Mouse (Mus musculus): ENCODE measurements around the gene Tagln2.

Tagln2 gene

DNA sequence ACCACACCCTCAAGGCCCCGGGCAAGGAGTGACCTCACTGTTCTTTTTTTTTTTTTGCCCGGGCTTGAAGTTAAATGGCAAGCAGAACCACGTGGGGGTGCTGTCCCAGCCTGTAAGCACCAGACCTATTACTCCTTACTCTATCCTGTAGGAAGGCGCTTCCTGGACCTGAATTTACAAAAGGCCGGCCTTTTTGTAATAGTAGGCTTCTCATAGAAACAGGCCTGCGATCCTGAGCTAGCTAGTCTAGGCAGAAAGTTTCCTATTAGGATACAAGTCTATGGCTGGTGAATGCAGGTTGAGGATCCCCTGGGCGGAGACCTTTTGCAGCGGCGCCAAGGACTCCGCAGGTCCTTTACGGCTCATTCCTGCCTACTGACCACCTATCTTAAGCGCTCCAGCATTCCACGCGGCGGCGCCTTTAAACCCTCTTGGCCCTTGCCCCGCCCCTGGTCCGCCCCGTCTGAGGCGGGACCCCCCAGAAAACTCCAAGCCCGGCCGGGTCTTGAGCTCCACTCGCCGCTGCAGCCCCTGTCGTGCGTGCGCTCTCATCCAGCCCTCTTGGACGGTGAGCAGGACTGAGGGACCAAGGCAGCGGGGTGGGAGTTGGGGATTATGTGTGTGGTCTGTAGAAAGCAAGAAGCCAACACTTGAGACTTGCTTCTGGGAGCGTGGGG, at the start of gene Tagln2:
TSS of gene Tagln2 (plus strand) at position 283 of the 677 bp plus-strand sequence.
- peak; percentile 46 to 72 for DNase-seq (ENCODE audit: low spot score in 2 of 2)

- no peak for DNase-seq (ENCODE audit: low spot score in 2 of 2)
Measured at GRCm38 (mm10) chr1:172450226-172450625, 49.6 kb upstream of the Tagln2 start.

DNA sequence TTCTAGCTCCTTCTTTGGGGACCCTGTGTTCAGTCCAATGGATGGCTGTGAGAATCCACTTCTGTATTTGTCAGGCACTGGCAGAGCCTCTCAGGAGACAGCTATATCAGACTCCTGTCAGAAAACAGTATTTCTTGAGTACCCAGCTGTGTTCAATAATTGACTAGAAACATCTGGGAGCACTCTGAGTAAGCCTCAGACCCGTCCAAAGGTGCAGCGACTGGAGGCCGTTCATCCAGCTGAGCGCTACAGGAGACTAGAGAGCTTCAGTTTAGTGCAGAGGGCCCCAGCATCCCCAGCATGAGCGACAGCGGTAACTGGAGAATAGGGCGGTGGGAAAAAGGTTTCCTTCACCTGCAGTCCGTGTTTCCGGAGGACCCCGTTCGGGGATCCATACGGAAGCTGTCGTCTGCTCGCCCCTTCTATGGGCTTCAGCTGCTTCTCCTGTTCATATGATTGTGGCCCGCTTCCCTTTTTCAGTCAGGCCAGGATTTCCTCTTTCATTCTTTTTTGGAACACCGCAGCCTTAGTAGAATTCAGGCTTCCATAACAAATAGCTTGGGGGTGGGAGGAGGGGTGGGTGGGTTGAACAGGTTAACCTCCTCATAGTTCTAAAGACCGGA, 48.9 kb upstream of the Tagln2 start:
- no peak for DNase-seq (ENCODE audit: low spot score in 2 of 2)

- no peak for DNase-seq (ENCODE audit: low spot score in 2 of 2)
Measured at GRCm38 (mm10) chr1:172452911-172453310, 46.9 kb upstream of the Tagln2 start.

- no peak for DNase-seq (ENCODE audit: low spot score in 2 of 2)
Measured at GRCm38 (mm10) chr1:172453810-172454209, 46.0 kb upstream of the Tagln2 start.

- DNase-seq (ENCODE audit: low spot score in 2 of 2), result no peak
Measured at GRCm38 (mm10) chr1:172455416-172455815, 44.4 kb upstream of the Tagln2 start.

- DNase-seq (ENCODE audit: low spot score in 2 of 2), result no peak
Measured at GRCm38 (mm10) chr1:172456001-172456677, 43.7 kb upstream of the Tagln2 start.

DNA sequence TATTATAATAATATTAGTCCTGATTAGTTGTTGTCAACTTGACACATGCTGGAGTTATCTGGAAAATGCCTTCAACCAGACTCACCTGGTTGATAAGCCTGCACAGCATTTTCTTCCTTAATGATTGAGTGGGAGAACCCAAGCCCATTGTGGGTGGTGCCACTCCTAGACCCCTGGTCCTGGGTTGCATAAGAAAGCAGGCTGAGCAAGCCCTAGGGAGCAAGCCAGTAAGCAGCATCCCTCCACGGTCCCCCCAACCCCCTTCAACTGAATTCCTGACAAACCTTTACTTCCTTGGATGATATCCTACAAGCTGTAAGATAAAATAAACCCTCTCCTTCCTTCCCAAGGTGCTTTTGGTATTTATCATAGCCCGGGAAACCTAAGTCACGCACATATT, 42.7 kb upstream of the Tagln2 start:
- no peak for DNase-seq (ENCODE audit: low spot score in 2 of 2)

DNA sequence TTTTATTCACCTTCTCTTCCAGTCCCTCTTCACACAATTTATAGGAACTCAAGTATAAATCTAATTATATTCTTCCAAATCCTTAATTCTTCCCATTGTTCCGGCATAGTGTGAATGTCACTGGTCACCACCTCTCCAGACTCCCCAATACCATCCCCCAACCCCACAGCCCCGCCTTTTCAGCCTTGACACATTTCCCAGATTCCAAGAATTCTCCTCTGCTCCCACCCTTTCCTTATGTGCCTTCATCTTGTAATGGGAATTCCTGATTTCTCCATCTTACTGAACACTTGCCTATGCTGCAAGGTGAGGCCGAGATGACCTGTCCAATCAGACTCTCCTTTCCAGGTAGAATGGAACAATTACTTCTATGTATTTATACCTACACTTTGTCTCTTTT, 41.8 kb upstream of the Tagln2 start:
- no peak for DNase-seq (ENCODE audit: low spot score in 2 of 2)

GRCm38 (mm10) chr1:172461602-172462001, 38.2 kb upstream of the Tagln2 start:
- no peak for DNase-seq (ENCODE audit: low spot score in 2 of 2)

DNA sequence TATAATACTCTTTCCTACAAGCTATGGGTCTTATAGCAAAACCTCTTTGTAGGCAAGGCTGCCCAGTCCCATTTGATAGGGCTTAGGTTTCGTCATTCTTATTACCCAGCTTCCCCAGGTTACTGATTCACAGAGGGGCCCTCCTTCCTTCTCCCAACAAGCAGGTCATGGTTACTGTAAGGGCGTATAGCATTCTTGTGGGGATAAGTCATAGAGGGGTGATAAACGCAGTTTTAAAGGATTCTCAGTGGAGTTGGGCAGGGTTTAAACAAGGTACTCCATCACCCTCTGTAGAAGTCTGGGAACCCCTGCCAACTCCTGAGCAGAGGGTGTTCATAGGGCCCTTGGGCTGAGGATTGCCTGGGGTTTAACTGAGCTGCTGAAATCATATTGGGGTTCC, 37.3 kb upstream of the Tagln2 start:
- DNase-seq (ENCODE audit: low spot score in 2 of 2), result no peak

- DNase-seq (ENCODE audit: low spot score in 2 of 2), result no peak
Measured at GRCm38 (mm10) chr1:172463387-172464333, 36.2 kb upstream of the Tagln2 start.

DNA sequence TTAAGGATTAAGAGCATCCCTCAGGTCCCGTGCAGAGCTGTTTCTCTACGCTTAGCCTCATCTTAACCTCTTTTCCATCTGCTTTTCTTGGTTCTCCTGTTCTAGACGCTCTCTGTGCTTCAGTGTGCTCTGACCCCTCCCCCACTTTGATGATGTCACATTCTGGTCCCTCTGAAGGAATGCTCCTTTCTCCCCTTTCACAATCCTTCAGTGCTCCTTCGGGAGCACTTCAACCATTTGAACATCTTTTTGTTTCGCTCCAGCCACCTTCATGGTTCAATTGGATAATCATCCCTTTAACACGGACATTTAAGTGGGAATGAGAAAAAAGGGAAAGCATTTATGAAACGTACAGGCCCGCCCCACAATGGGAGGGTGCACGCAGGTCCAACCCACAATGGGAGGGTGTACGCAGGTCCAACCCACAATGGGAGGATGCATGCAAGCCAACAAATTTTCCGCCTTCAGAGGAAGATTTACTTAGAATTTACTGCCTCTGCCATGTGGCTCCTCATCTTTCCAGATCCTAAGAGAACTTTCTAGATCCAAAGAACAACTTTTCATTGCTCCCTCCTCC, 31.5 kb upstream of the Tagln2 start:
- no peak for DNase-seq (ENCODE audit: low spot score in 2 of 2)

GRCm38 (mm10) chr1:172469373-172469772, 30.5 kb upstream of the Tagln2 start:
- DNase-seq (ENCODE audit: low spot score in 2 of 2), result no peak

DNA sequence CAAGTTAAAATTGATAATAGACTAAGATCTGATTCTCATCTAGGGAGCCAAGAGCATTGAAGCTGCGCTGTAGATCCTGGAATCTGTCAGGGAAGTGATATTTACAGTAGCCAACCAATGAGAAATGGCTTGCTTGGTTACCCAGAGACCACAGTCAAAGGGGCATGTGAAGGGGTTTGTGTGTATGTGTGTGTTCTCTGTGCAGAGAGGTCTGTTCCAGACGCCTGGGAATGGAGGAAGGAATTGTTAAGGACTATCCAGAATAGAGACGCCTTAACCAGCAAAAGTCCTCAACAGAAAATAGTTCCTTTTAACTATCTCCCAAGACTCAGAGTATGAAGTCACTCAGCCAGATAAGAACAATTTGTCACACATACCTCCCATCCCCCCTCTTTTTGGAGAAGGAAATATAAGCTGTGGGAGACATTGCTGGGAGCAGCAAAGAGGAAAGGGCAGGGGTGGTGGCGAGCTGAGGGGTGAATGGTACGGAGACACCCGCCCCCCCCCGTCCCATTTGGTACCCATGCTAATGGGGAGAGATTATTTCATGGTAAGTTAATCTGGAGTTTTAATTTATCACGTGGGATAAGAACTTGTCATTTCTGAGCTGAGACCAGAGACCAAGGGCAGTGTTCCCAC, 29.9 kb upstream of the Tagln2 start:
- no peak for DNase-seq (ENCODE audit: low spot score in 2 of 2)

DNA sequence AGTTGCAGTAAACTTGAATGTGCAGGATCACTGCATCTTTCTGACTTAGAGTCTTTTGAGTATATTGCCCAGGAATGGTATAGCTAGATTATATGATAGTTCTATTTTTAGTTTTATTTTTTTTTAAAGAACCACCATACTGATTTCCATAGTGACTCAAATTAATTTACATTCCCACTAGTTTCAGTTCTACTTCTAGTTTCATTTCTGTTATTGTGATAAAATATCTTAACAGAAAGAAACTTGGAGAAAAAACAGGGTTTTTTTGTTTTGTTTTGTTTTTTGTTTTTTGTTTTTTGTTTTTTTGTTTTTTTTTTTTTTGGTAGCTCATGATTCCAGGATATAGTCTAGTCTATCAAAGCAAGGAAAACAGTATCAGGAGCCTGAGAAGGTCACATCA, 26.9 kb upstream of the Tagln2 start:
- DNase-seq (ENCODE audit: low spot score in 2 of 2), result no peak

- DNase-seq (ENCODE audit: low spot score in 2 of 2), result no peak
Measured at GRCm38 (mm10) chr1:172474196-172474595, 25.7 kb upstream of the Tagln2 start.

DNA sequence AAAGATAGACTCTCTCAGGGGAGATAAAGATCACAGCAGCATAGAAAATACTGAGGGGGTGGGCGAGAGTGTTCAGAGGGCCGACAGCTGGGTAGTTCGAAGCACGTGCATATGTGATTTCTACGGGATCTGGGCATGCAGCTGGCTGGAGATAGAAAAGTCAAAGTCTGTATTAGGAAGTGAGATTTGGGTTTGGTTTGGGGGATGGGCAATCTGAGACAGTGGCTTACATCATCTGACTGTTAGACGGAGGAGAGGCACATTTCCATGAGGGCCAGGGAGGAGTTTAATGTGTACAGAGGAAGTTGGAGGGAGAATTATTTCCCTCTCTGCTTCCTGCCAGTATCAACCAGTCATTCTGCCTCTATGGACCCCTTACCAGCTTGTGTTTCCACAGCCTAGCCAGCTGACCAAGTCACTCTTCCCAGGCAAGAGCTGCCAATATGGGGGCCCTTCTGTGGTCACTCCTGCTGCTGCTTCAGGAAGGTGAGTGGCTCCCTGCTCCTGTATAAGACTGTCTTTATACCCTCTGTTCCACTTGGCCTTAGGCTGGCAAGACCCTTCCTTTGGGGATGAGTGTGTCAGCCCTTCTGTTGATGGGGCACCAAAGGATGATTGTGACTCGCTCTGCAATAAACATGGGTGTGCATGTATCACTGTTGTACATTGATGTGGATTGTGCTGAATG, 24.6 kb upstream of the Tagln2 start, which contains the start of gene Slamf9:
TSS of gene Slamf9 (plus strand) at position 305 of the 688 bp plus-strand sequence.
- peak in 1 of 2 experiments; percentile 46 for DNase-seq (ENCODE audit: low spot score in 2 of 2)

- DNase-seq (ENCODE audit: low spot score in 2 of 2), result no peak
Measured at GRCm38 (mm10) chr1:172478020-172478419, 21.8 kb upstream of the Tagln2 start.

DNA sequence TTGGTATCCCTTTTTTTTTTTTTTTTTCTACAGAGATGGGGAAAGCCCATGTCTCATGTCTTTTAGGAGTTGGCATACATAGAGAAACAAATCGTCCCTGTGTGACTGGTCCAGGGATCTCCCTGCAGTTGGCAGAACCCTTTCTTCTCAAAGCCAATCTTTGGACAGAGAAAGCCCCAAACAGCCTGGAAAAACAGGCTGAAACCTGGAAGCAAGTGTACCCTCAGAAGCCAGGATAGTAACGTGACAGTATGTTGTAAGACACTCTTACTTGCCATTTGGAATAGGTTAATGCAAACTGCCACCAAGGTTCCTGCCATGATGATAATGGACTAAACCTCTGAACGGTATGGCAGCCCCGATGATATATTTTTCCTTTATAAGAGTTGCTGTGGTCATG, 19.5 kb upstream of the Tagln2 start:
- no peak for DNase-seq (ENCODE audit: low spot score in 2 of 2)
